Mouse (Mus musculus) cerebral cortex, adult 2 months (tissue): Measurements from ENCODE around the gene Cmtm8.

Experiments used
- WGBS: fragments of 180-500 bp; shearing (Covaris S2); methylation state at CpG from one replicate; pipeline ENCODE4 v1.1.7; 2018; 5-methylcytosine and 5-hydroxymethylcytosine counted together

The Cmtm8 gene

DNA sequence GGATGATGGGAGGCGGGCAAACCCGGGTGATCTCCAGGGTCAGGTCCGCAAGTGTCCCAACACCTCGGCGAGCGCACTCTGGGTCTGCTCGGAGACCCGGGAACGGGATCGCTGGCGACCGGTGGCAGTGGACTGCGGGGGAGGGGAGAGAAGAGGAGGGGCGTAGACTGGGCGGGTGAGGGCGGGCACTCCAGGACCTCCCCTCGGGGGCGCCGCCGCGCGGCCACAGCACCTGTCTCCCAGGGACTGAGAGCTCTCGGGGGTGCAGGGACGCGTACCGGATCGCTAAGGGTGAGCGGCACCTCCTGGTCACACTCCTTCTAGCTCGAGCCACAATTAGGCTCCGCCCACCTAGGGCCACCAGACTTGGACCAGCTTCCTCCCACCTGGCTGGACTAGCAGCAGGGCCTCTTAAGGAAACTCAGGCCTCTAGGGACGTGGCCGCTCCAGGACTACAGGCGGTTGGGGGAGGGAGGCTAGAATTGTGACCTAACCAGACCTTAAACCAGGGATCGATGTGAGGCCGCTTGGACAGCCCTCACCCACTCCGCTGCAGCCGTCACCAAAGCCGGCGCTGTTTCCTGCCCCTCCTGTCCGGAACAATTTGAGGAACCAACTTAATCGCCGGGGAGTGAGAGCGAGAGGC, at the start of gene Cmtm8:
Cmtm8 (minus strand) TSS at position 140 of the 646 bp plus-strand sequence.
- WGBS, result under 1% methylated on average over 43 of the region's 43 CpGs

DNA sequence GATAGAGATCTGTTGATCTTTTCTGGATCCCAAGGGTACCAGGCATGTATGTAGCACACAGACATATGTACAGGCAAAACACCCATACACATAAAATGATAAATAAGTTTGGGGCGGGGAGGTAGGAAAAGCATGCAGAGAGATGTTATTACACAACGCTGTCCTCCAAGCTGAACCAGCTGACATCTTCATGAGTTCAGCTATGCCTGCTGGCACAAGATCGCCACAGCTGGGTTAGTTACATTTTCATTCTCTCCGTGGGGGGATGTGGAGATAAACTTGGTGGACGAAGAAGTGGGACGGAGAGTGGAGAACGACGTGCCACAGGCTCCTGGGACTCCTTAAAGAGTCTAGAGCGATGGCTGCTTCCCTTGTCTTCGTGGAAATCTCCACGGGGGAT, 49.0 kb upstream of the Cmtm8 start:
- WGBS, result 80% methylated on average over 11 of the region's 11 CpGs

DNA sequence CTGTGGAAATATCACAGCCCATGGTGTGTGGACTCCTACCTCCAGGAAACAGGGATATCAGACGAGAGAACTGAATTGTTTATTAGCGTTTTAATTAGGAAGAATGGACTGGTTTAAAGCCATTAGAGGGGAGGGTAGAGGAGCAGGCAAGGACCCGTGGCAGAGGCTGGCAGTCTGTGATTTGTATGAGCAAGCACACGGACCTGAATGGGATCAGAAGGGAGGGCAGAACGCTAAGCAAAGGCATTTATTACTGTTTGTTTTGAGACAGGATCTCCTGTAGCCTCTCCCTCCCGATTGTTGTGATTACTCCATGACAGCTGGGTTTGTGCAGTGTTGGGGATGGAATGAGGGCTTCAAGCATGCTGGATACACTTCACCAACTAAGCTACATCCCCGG, 46.4 kb upstream of the Cmtm8 start:
- 51% methylated on average over 7 of the region's 7 CpGs for WGBS

DNA sequence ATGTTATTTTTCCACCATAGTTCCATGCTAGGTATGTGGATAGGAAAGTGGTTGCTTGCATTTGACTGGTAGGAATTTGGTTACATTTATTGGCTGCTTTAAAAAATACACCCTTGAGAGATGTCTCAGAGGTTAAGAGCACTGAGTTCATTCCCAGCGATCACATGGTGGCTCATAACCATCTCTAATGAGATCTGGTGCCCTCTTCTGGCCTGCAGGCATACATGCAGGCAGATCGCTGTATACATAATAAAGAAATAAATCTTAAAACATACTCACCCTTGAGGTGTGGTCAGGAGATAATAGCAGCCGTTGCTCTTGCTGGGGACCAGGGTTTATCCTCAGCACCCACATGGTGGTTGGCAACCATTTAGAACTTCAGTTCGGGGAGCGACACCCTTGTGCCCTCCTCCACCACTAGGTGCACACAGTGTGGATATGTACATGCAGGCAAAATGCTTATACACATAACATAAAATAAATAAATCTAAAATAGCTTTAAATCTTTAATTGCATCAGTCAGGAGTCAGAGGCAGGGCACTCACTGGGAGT, 45.0 kb upstream of the Cmtm8 start:
- 91% methylated on average over 5 of the region's 5 CpGs for WGBS

DNA sequence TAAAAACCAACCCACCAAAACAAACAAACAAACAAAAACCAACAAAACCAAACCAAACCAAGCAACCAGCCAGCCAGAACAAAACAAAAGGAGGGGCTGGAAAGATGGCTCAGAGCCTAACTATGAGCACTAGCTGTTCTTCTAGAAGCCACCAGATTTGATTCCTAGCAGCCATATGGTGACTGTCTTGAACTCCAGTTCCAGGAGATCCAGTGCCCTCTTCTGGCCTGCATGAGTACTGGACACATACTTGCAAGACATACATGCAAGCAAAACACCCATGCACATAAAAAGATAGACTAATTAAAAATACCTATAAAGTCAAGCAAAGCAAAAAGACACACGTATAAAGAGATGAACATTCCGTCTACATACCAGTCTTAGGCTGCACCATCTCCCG, 43.7 kb upstream of the Cmtm8 start:
- 91% methylated on average over 3 of the region's 3 CpGs for WGBS

DNA sequence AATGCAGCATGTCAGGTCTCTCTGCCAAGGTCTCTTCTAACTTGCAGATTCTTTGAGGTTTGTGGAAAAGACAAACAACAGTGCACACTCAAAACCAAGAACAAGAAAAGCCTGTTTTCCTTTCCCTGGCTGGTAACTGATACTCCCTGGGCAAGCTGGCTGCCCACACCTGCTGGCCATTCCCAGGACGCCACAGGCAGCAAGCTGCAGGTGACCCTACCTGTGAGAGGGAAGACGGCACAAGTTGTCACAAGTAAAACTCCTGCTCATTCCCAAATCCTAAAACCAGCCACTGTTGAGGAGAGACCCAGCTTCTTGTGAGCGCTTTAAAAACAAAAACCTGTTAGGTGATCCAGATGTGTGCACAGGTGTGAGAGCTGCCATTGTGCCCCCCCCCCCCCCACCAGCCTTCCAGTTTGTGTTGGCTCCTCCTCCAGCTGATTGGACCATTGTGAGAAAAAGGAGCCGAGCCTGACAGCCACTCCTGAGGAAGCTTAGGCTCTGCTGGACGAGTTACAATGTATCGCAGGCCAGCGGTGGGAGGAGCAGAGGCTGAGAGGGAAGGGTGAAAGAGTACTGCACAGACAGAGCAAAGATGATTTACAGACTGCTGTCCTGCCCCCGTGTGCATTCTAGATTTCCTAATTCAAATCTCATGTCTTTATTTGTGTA, 42.2 kb upstream of the Cmtm8 start:
- 42% methylated on average over 8 of the region's 8 CpGs for WGBS

DNA sequence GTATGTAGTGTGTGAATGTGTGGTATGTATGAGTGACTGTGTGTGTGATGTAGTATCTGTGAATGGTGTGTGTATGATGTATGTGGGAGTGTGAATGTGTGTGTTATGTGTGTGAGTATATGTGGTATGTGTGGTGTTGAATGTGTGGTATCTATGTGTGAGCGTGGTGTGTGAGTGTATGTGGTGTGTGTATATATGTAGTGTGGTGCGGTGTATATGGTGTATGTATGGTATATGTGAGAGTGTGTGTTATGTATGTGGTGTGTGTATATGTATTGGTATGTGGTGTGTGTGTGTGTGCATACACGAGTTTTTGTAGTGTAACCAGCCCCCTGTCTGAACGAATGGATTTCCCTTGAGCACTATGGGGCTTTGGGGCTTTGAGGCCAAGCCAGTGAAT, 41.6 kb upstream of the Cmtm8 start:
- 72% methylated on average over 4 of the region's 4 CpGs for WGBS

DNA sequence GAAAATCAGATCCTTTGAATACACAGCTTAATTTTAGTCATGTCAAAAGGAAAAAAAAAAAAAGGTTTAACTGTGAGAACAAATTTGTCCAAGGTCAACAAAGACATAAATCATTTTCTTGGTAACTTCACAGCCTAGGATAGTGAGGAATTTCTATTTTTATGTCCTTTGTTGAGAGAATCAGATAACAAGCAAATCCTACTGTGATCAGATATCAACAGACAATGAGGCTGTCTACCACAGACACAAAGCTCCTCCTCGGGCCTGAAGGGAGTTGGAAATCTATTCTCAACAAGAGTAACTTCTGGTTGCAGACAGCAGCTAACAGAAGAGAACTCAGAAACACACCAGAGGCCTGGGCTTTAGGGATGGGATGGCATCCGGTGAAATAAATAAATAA, 38.0 kb upstream of the Cmtm8 start:
- WGBS, result 70% methylated on average over 2 of the region's 2 CpGs

DNA sequence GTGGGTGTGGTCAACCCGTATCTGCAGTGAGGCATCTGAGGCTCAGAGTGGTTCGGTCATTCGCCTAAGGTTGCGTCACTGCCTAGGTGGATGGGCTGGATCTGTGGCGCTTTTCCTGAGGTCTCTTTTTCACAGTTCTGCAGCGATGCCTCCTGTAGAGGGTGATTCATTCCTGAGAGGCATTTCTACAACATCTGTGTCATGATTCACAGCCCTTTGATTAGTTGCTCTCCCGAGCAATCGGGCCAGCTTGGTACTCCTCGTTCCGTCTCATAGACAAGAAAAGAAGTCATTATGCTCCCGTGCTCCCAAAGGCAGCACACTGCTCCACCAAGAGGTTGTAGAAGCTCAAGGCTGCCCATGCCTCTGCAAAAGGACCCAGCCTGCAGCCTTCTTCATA, 11.4 kb upstream of the Cmtm8 start:
- 42% methylated on average over 11 of the region's 11 CpGs for WGBS

DNA sequence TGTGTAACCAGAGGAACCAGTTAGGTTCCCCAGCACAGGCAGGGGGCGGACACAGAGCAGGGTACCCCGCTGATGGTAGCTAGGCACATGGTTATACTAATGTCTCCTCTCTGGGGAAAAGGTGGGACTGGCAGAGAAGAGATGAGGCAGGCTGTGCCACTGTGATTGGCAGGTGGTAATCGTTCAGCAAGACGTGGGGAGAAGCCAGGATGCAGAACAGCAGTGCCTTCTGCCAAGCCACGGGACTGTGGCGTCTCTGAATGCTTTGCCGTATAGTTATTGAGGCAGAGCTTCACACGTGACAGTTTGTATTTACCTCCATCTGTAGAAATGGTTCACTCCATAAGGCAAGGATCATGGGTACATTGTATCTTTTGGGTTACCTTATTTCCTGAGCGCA, 10.7 kb upstream of the Cmtm8 start:
- 66% methylated on average over 9 of the region's 9 CpGs for WGBS

DNA sequence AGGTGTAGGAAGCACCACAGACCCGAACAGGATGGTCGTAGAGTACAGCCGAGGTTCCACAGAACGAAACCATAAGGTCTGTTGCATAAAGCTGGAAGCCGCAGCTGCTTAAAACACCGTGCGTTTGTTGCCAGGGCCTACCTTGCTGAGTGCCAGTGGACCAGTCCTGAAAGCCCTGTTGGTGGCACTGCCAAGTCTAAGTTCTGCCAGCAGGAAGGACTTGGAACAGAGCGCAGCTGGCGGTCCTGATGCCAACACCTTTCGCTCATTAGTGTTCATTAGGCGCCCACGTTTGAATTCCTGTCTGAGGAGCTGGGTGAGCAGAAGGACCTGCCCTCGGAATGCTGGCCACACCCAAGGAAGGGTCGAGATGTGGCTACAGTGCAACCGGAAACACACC, 9.4 kb upstream of the Cmtm8 start:
- WGBS, result 76% methylated on average over 15 of the region's 15 CpGs

DNA sequence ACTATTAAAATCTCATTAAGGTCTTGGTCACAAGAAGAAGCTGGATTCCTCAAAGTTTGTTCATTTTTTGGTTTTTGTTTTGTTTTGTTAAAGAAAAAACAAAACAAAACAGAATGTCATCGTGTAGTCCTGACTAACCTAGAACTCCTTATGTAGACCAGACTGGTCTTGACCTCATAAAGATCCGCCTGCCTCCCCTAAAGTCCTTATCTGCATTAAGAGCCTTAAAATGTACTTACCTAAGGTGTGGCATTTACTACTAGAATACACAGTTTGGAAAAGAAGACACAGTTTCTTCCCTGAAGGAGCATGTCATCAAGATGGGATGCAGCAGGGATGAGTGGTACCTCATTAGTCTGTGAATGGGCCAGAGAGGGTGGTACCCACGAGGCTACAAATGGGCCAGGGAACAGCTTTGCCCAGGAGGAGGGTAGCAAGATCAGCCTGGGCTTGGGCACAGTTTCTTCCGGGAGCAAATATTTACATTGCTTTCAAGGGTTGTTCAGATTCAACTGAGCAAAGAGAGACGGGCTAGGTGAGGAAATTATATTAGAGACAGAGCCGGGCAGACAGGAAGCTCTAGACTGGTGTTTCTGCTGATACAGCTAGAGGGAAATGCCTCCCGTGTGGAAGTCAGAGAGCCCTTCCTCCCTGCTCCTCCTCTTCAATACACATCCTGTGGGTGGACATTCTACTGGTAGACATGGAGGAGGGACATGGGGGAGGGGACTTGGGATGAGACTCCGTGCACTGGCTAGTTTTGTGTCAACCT, 7.6 kb upstream of the Cmtm8 start:
- 80% methylated on average over 8 of the region's 8 CpGs for WGBS

DNA sequence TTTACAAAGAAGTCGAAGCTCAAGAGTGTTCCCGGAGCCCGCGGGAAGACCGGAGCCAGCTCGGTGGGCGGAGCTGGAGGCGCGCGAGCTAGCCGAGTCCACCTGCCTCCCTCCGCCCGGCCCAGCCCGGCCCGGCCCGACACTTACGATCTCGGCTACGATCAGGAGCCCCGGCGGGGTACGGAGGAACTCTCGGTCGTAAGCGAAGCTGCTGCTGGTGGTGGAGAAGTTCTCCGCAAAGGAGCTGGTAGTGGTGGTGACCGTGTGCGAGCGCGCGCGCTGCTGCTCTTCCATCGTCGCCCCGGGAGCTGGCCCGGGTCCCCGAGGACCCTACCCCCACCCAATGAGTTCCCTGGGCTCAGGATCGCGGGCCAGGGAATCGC, 331 bp downstream of the Cmtm8 start:
- WGBS, result under 1% methylated on average over 40 of the region's 40 CpGs

DNA sequence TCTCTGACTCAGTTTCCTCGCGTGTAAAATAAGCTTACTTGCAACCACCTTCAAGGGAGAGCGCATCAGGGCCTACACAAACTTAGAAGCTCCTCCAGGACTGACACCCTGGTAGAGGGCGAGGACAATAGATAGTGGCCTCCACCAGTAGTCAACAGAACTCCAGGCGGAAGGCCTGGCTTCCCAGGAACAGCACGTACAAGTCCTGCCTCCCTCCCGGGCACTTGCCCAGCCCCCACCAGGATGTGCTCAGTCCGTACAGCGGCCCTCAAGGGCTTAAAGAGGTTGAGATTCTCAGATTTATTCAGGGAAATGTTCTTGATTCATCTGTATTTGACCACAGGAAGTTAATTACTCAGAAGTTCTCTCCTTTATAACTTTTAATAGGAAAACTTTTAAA, 1.1 kb downstream of the Cmtm8 start:
- WGBS, result 74% methylated on average over 9 of the region's 9 CpGs

DNA sequence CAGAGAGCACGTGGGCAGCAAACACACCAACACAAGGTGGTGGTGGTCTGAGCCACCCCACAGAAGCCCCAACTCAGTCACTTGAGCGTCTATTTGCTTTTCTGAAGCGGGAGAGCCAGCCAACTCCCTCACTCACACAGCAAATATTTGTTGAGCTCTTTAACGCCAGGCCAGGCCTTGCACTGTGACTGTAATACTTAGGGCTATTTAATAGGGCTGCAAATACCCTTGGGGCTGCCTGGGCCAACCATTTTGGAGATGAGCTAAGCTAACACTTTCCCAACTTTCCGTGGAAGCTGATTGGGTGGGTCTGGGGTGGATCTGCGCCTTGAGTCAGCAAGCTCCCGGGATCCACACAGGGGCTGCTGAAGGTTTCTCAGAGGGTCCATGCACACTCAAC, 1.7 kb downstream of the Cmtm8 start:
- WGBS, result 92% methylated on average over 7 of the region's 7 CpGs

DNA sequence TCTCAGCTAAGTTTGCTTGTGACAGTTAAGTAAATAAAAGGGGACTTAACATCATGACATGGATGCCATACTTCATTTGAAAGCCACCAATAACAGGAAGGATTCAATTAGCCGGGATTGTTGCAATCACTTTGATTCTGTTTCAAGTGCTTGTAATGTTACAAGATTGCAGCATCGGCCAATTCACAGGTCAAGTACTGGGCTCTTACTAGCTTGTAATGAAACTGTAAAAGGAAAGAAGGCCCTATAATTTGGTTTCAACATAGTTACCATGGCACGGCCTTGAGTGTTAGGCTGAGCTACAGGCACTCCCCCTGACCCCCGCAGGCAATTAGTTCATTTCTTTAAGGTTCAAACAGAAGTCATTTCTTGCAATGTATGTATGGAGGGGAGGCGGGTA, 5.1 kb downstream of the Cmtm8 start:
- 91% methylated on average over 5 of the region's 5 CpGs for WGBS

DNA sequence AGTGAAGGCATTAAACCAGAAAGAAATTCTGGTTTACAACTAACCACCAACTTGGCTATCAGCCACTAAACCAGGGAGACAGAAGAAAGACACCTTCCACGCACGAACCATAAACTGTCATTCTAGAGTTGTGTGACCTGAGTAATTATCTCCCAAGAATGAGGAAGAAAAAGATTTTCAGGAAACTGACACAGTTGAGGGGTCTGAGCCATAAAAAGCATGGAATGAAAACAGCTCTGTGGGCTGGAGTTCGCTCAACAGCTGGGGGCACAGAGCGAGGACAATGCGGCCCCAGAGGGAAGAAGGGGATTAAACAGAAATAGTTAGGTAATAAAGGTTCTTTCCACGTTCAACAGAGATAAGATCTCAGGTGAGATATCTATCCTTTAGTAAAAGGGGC, 12.4 kb downstream of the Cmtm8 start:
- 66% methylated on average over 6 of the region's 6 CpGs for WGBS

DNA sequence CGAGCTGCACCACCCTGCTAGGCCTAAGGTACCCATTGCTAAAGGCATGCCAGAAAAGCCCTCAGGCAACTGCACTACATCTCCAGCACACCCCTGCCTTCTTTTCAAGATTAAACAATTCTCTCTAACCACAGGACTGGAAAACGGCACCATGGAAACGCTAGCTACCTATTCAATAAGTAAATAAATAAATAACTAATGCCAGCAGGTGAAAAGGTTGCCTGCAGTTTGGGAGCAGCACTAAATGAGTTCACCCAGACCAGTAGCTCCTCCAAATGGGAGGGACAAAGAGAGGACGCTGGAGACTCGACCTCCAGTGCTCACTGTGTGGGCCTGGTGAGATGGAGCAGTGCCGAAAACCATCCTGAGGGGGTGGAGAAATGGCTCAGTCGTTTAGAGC, 13.6 kb downstream of the Cmtm8 start:
- 33% methylated on average over 7 of the region's 7 CpGs for WGBS

DNA sequence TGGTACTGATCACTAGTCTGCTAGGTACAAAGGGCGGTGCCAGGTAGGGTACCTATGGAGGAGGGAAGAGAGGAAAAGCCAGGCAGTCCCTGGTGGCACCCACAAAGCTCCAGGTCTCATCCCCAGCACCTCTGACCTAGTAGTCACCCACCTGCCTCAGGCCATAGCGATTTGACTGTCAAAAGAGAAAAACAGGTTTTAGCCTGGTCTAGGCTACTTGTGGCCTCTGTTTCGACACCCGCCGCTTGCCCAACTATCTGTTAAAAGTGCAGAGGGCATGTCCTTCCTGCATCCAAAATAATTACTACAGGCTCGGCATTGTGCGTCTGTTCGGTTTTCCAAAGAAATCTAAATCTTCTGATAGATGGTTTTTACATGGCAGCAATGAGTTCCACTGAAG, 14.3 kb downstream of the Cmtm8 start:
- 97% methylated on average over 8 of the region's 8 CpGs for WGBS

DNA sequence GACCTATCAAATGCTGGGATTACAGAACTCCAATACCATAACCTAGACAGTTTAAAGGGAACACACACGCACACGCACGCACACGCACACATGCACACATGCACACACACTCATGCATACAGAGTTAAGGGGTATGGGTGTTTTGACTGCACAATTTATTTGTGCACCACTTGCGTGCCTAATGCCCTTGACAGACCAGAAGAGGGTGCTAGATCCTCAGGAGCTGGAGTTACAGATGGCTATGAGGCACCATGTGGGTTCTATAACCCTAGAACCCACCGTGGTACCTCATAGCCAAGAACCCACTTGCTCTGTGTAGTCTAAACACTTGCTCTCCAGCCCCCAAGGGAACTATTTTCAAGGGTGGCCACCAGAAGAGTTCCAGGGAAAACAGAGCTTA, 15.6 kb downstream of the Cmtm8 start:
- 96% methylated on average over 6 of the region's 6 CpGs for WGBS

DNA sequence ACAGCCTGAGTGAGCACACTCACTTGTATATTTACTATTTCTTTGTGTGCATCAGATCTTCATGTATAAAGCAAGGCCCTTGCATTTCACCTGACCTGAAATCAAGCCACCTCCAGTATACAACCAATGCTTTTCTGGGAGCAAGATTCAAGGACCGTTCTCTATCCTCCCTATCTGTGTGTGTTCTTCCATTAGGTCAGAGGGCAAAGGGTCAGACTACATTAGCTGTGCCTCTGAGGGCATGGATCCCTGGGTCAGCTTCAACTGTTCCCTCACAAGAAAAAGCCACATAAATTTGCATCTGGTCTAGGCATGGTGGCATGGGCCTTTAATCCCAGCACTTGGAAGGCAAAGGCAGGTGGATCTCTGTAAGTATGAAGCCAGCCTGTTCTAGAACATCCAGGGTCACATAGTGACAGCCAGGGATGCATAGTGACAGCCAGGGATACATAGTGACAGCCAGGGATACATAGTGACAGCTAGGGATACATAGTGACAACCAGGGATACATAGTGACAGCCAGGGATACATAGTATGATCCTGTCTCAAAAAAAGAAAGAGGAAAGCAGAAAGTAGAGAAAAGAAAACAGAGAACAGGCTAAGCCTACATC, 16.6 kb downstream of the Cmtm8 start:
- 82% methylated on average over 1 of the region's 1 CpGs for WGBS

DNA sequence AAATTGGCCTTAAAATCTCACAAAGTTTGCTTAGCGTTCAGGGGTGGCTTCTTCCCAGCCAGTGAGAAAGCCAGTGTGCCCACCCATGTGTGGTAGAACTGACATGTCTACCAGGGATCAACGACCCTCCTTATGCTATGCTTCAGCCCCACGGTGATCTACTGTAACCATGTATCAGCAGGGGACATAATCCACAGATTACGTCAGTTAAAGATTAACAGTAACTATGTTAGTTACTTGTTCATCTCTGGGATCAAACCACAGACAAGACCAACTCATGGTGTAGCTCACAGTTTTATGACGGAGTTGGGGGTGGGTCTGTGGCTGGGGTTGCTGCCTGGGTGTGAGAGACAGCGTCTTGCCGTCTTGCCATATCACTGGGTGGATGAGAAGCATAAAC, 19.8 kb downstream of the Cmtm8 start:
- whole genome bisulfite sequencing, result 98% methylated on average over 7 of the region's 7 CpGs
